Mouse (Mus musculus) thymus, postnatal 25 days (tissue): ENCODE results near the gene Lrrc46.

Experiments used
- DNase-seq: peaks from one replicate; pipeline ENCODE4 v3.0.0; 2022

The Lrrc46 gene

GRCm38 (mm10) chr11:97041022-97041899 lies at the start of gene Lrrc46, which contains the start of gene Mrpl10:
Gene Lrrc46 (minus strand): TSS chr11:97041407.
Gene Mrpl10 (plus strand): TSS chr11:97041560.
- peak; percentile 91 for DNase-seq

GRCm38 (mm10) chr11:97086365-97086764 lies 45.2 kb upstream of the Lrrc46 start:
- DNase-seq: no peak

- DNase-seq: no peak
Measured at GRCm38 (mm10) chr11:97084821-97085505, 43.8 kb upstream of the Lrrc46 start.

- no peak for DNase-seq
Measured at GRCm38 (mm10) chr11:97083401-97084140, 42.4 kb upstream of the Lrrc46 start.

GRCm38 (mm10) chr11:97082977-97083376 lies 41.8 kb upstream of the Lrrc46 start:
- peak; percentile 17 for DNase-seq

GRCm38 (mm10) chr11:97080291-97080690 lies 39.1 kb upstream of the Lrrc46 start:
- no peak for DNase-seq

- DNase-seq: no peak
Measured at GRCm38 (mm10) chr11:97078751-97079150, 37.5 kb upstream of the Lrrc46 start.

GRCm38 (mm10) chr11:97074235-97074634 lies 33.0 kb upstream of the Lrrc46 start:
- no peak for DNase-seq

- DNase-seq: peak; percentile 14
Measured at GRCm38 (mm10) chr11:97072533-97072932, 31.3 kb upstream of the Lrrc46 start.

GRCm38 (mm10) chr11:97071129-97071528 lies 29.9 kb upstream of the Lrrc46 start:
- DNase-seq: no peak

- DNase-seq: no peak
Measured at GRCm38 (mm10) chr11:97069770-97070169, 28.6 kb upstream of the Lrrc46 start.

- no peak for DNase-seq
Measured at GRCm38 (mm10) chr11:97069333-97069732, 28.1 kb upstream of the Lrrc46 start.

- no peak for DNase-seq
Measured at GRCm38 (mm10) chr11:97066656-97067360, 25.6 kb upstream of the Lrrc46 start.

GRCm38 (mm10) chr11:97065538-97066295 lies 24.5 kb upstream of the Lrrc46 start:
- DNase-seq: no peak

- no peak for DNase-seq
Measured at GRCm38 (mm10) chr11:97063921-97064295, 22.7 kb upstream of the Lrrc46 start.

GRCm38 (mm10) chr11:97063274-97063920 lies 22.2 kb upstream of the Lrrc46 start:
- DNase-seq: no peak

GRCm38 (mm10) chr11:97052219-97052646 lies 11.0 kb upstream of the Lrrc46 start:
- DNase-seq: no peak

GRCm38 (mm10) chr11:97050944-97051586 lies 9.9 kb upstream of the Lrrc46 start:
- no peak for DNase-seq

- peak; percentile 87 for DNase-seq
Measured at GRCm38 (mm10) chr11:97050216-97050943, 9.2 kb upstream of the Lrrc46 start, which contains the start of gene Osbpl7. Gene Osbpl7 (plus strand): TSS chr11:97050628.
